Mouse (Mus musculus) layer of hippocampus, postnatal 36 days (tissue): ENCODE measurements around the gene Sh2b3. TPM values are rescaled to one million over a fixed set of nuclear protein-coding genes. Genes with fewer than 3 reads are reported as not detected.
A peak's percentile ranks its signal among the peaks of the same experiment; 100 is the strongest.

Source experiments
- DNase-seq, 2 experiments: peaks; one replicate each; pipeline ENCODE4 v3.0.0; 2022
- total RNA-seq, 2 experiments: library from RNA; stranded (reverse); gene quantifications; 2 replicates each; pipeline ENCODE4 v1.2.3; 2021

Gene Sh2b3
- total RNA-seq, 2 experiments from 2014 or later, result 21.6 to 22.1 TPM

GRCm38 (mm10) chr5:121822786-121823505 is 14.5 kb downstream of the Sh2b3 start:
- DNase-seq, result no peak

GRCm38 (mm10) chr5:121821552-121821951 is 15.9 kb downstream of the Sh2b3 start:
- no peak for DNase-seq

DNA sequence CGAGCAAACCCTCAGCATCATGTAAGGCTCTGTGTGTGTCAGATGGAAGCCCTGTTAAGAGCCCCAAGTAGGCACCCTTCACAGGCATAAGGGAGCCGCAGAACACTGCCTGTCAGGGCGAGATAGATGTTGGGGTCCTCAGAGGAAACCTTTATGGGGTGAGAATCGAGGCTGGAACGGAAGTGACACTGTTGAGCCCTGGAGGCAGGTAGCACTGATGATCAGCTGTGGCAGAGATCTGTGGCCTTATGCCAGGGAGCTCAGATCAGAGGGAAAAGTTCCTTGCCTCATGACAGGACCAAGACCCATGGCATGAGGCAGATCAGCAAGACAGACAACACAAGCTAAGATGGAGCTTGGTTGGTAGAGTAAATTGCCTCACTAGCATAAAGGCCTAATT is 16.3 kb downstream of the Sh2b3 start:
- DNase-seq, result no peak

DNA sequence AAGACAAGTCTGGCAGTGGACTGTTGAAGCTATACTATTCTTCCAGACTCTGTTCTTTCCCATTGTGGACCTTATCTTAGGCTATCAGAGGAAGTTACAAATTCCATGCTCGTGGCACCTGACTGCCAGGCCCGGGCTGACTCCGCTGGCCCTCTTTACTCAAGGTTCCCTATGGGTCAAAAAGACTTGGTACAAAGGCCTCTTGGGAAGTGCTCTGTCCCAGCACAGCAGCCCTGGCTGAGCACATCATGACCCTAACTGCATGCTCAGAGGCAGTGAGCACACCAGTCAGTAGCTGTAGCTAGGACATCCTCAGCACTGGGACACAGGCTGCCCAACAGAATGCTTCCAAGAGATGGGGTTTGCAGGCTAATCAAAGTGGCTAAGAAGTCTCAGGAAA is 16.8 kb downstream of the Sh2b3 start:
- DNase-seq, result no peak

DNA sequence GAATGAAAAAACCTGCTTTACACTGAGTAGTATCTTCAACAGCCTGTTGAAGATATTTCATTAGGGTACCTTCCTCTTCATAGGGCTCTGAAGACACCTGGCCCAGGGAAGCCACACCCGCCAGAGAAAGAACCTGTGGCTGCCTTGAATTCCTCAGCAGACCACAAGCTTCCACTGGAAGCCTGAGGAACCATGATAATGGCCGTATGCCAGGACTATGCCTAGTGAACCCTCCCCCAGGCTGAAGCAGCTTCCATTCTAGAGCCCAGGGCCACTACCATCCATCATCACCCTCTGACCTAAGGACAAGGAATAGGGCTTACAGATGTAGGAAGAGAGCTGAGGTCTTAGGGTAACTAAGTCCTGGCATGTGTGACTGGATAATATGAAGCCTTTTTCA is 17.3 kb downstream of the Sh2b3 start:
- DNase-seq, result no peak

DNA sequence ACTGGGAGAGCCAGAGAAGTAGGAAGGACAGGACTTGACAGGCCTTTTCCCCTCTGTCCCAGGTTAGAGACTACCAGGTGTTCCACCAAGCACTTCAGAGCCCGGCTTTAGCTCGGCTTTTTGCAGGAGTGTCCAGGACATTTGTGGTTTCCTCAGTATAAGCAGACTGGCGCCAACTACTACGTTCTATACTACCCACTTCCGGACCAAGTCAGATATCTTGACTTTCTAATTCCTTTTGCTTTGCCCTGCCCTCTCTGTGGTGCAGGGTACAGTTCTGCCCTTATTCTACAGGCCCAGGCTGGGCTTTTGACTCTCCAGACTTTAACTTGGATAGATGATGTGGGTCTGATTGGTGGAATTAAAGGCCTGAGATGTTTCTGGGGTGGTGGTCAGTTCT is 17.9 kb downstream of the Sh2b3 start:
- no peak for DNase-seq

DNA sequence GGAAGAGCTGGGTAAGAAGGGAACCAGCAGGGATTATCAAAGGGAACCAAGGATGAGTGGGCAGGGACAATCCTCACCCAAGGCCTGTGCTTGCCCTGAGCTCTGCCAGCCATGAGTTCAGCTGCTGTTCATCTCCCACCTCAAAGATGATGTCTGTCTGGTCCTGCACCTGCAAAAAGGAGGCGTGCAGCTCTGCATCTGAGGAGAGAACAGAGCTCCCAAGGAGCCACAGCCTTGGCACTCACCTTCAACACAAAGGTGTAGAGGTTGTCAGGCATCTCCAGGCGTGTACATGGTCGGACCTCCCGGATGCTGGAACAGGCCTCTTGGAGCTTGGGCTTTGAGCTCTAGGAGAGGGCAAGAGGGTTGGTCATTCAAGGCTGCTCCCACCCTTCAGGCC is 18.6 kb downstream of the Sh2b3 start:
- DNase-seq, result no peak

DNA sequence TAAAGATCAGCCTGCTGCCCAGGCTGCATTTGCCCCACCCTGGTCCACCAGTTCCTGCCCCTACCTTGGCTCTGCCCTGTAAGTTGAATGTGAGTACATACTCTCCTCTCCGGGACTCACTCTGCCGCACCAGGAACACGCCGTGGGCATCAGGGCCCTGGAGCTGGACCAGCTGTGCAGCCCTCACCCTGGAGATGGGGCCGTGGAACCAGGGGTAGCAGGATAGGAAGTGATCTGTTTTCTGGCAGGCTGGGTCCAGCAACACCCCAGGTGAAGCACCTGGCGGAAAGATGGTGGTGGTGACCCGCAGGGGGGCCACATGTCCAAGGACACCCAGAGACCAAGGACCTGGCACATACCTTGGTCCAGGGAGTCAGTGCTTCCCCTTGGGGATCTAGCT is 19.0 kb downstream of the Sh2b3 start:
- no peak for DNase-seq

DNA sequence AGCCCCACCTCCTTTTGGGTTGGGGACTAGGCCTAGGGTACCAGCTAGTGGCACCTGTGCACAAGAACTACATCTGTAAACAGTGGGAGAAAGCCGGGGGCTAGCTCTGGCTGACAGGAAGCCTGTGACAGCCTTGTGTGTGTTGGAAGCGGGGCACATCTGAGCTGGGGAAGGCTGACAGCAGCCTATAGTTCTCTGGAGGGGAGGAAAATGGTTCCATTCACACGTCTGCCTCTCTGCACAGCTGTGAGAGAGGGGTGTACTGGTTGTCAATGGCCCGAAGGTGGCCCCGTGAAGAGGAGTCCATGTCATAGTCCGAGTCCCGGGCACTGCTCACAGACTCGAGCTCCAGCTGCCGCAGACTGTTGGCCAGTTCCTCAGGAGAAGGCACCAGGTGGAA is 19.9 kb downstream of the Sh2b3 start:
- DNase-seq, result no peak

DNA sequence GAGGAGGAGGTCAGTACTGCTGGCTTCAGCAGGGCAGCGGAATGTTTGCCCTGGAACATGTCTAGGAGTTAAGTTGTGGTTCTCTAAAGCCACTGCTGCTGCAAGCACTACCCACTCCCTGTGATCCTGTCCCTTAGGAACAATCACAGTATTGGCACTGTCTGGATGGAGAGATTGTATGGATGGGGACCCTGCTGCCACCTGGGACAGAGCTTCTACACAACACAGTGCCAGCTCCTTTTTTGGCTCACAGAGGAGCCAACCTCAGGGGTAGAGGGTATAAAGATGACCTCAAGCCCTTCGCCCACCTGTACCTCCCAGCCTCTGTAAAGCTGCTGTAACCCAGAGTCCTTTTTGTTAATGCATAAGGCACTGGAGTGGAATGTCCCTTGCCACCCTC is 20.8 kb downstream of the Sh2b3 start:
- DNase-seq, result no peak

DNA sequence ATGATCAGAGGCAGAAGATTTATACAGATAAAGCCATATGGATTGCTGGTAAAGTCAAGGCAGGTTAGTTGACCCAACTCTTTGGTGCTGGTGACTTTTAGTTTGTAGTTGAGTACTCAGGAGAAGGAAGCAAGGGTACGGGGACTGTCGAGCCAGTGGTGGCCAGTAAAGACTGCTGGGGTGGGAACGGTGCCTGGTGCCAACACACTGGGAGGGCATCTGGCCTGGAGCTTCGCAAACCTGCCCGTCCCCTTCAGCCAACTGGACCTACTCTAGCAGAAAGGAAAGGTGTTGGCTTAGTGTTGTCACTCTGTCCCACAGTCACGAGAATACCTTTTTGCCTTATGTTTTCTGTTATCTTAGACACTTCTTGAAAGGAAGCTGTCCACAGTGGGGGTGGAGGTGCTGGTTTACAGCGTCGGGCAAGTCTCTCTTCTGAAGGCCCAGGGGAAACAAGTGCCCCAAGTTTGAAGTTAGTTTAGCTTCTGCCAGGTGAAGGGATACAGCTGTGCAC is 21.5 kb downstream of the Sh2b3 start:
- no peak for DNase-seq

GRCm38 (mm10) chr5:121815067-121815466 is 22.4 kb downstream of the Sh2b3 start:
- DNase-seq, result peak in 1 of 2 experiments; percentile 40

DNA sequence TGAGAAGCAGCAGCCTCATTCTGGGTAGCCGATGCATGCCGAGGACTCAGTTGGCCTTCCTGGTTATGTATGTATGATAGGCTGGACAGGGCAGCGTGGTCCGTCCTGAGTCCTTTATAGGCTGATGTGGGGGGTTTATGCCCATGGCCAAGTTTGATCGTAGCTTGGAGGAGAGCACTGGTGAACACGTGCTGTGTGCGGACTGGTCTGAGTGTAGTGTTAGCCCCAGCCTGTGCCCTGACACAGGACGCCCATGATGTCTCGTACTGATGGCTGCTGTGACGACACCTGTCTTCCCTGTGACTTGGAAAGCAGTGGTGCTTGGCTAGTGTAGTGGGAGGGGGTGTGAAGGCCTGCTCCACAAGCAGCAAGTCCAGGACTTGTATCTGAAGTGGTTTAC is 23.7 kb downstream of the Sh2b3 start:
- no peak for DNase-seq

DNA sequence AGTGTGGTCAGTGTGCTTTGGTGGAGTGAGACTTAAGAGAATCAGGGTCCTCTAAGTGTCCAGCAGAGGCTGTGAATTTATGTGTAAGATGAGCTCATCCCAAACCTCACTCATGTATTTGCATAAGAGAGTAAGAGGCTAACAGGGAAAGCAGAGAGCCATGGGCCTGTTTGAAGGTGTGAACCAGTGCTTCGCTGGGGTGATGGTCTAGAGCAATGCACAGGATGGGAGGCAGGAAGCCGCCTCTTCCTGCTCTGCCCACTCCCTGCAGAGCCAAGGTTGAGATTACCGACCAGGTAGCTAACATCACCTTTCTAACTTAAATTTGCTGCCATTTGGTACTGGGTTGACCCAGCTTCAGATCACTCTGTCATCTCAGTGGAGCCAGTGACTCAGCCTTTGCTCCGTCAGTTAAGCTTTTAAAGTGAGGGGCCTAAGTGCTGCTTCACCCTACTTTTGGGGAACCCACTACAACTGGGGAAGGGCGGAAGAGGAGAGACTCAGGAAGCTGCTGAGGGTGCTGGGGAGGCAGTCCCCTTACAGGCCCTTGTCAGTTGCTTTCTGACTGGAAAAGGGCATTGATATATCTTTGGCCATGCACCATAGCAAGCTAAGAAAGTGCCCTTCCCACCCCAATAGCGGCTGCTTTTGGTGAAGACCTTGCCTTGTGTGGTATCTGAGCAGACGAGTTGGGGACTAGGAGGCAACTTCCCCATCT is 24.8 kb downstream of the Sh2b3 start:
- no peak for DNase-seq

DNA sequence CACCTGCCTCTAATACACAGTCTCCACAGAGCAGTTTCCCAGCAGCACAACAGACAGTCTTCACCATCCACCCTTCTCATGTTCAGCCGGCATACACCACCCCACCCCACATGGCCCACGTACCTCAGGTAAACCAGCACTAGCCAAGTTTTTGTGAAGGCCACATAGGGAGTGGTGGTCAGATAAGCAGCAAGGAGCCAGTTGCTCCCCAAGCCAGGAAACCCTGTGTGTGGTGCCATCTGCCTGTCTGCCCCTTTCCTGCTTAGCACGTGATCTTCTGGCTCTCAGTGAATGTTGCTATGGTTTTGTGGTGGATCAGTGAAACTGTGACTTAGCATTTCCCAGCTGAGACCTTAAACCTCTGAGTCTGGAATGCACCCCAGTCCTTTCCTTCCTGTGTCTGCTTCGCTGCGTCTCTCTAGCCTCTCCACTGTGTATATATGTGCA is 25.9 kb downstream of the Sh2b3 start:
- peak in 1 of 2 experiments; percentile 36 for DNase-seq

- peak in 1 of 2 experiments; percentile 4 for DNase-seq
These were observed 26.9 kb downstream of the Sh2b3 start for GRCm38 (mm10) chr5:121810331-121811151.

DNA sequence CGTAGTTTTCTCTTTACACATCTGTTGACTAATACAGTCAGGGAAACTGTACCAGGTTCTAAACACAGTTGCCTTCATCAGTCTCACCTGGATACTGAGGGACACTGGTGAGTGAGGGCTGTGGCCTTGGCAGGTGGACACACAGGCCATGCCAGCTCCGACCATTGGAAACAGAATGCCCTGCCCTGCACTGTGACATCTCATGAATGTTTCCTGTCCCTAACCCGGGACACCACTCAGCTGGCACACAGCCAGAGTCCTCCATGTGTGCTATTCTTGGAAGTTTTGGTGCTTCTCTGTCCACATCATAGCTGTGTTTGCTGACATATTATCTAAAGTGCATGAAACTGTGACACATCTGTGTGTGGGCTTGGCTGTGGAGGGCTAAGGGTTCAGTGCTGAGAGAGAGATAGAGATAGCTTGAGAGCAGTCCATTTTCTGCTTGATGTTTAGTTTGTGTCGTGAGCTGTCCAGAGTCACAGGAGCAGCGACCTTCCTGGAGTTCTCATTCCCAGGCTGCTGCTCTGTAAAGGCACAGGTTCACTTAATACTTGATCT is 27.7 kb downstream of the Sh2b3 start:
- DNase-seq, result no peak

- no peak for DNase-seq
These were observed 29.2 kb downstream of the Sh2b3 start for GRCm38 (mm10) chr5:121808202-121808601.

DNA sequence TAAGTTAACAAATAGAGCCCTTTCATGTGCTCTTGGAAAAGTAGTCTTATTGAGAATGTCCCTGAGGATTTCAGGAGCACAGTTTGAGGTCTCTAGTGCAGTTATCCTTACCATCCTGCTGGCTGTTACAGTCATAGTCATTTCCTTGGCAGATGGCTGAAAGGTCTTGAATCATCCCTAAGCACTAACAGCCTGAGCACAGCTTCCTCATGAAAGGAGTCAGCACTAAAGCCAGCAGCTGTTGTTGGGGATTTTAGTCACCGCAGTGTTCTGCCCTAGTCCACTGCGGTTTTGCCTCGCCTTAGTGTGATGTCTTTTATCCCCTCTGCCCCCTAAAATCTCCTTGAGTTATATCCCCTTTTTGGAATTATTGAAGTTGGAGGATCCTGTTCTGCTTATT is 30.3 kb downstream of the Sh2b3 start:
- DNase-seq, result no peak

DNA sequence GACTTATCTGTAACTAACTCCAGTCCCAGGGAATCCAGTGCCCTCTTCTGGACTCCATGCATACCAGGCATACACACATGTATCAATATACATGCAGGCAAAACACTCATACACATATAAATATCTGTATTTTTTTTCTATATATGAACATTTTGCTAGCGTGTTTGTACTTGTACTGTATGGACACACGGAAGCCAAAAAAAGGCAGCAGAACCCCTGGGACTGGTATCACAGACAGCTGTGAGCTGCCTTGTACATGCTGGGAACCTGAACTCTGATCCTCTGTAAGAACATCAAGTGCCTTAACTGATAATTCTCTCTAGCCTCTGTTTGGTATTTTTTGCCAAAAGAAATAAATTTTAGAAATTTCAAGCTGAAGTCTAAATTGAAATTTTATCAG is 39.0 kb downstream of the Sh2b3 start:
- DNase-seq, result no peak

DNA sequence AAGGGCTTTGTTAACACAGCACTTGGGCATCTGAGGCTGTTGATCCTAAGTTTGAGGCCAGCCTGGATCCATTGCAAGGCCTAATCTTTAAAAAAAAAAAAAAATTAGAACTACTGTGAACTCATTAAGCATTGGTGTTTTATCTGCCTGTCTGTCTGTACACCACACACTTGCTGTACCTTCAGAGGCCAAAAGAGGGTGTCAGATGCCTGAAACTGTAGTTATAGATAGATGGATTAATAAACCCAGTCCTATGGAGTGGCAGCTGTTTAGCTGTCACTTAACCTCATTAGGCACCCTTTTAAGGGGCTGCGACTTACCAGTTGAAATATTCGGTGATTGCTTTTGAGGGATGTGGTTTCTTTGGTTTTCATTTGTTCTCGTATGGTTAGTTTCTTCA is 41.6 kb downstream of the Sh2b3 start:
- DNase-seq, result no peak

- no peak for DNase-seq
These were observed 46.4 kb downstream of the Sh2b3 start for GRCm38 (mm10) chr5:121791026-121791425.
